1 mouse cellular context compared by ENCODE assay signal in genomic region chr19:4756921-4757320, GRCm38 (mm10).
TF ChIP-seq lines count a peak whose summit lies in the region.

No protein-coding gene starts in this region.

TF ChIP-seq in CH12.LX, 34 proteins besides CTCF, POLR2A, EP300 and RAD21 (continued from another document):
- TF ChIP-seq ZC3H11A (IDR thresholded peaks at IDR 0.05; ENCODE audit: low read depth, low read length) (no peak), TCF12 (IDR thresholded peaks at IDR 0.05; ENCODE audit: low read depth, low read length) (no peak), JUN (IDR thresholded peaks at IDR 0.05; ENCODE audit: insufficient read depth, low read depth, low read length) (no peak), CHD2 (IDR thresholded peaks at IDR 0.05; ENCODE audit: low read length) (no peak), IRF4 (IDR thresholded peaks at IDR 0.05; ENCODE audit: low read depth, low read length) (no peak)
